Mouse (Mus musculus): ENCODE results near the gene Zfp120. TPM values are rescaled to one million over a fixed set of nuclear protein-coding genes. Genes with fewer than 3 reads are reported as not detected.
A peak's percentile ranks its signal among the peaks of the same experiment; 100 is the strongest.

The Zfp120 gene
- 7.3 and 8.8 TPM in 2 replicates for total RNA-seq (2012; rRNA removed)
- 17.7 and 18.7 TPM in 2 replicates for total RNA-seq (2014; rRNA removed)
- polyA plus RNA-seq (2012; ENCODE audit: insufficient read length, low read depth): 6.2 and 7.0 TPM in 2 replicates

GRCm38 (mm10) chr2:150136435-150136897 lies at the start of gene Zfp120:
TSS of gene Zfp120 (minus strand) at chr2:150136708.
- TF ChIP-seq MAZ (IDR thresholded peaks at IDR 0.05; ENCODE audit: low read depth, low read length): 0 out of 2 replicates have a peak, but pooled peaks have one; percentile 74
- peak; percentile 72 for TF ChIP-seq ZMIZ1 (IDR thresholded peaks at IDR 0.05; ENCODE audit: low read depth, low read length)
- TF ChIP-seq KAT2A (IDR thresholded peaks at IDR 0.05; ENCODE audit: insufficient replicate concordance, low read length): peak; percentile 76; the same call in 1 of the 2 replicates
- peak; percentile 27; the same call in 1 of the 2 replicates for TF ChIP-seq MEF2A (IDR thresholded peaks at IDR 0.05; ENCODE audit: borderline replicate concordance, low read depth, low read length)
- TF ChIP-seq ZNF384 (IDR thresholded peaks at IDR 0.05; ENCODE audit: low read depth, low read length): no peak
- no peak for TF ChIP-seq E2F4 (IDR thresholded peaks at IDR 0.05; ENCODE audit: insufficient replicate concordance, low read depth, low read length)
- peak; percentile 88 for TF ChIP-seq SIN3A (IDR thresholded peaks at IDR 0.05; ENCODE audit: low read length)
- peak; percentile 97 for TF ChIP-seq TBP (conservative IDR thresholded peaks at IDR 0.05; ENCODE audit: low read depth, low read length)
- no peak for TF ChIP-seq RAD21 (IDR thresholded peaks at IDR 0.05; ENCODE audit: low read depth, low read length)
- TF ChIP-seq ZC3H11A (IDR thresholded peaks at IDR 0.05; ENCODE audit: low read depth, low read length): no peak
- no peak for TF ChIP-seq USF2 (conservative IDR thresholded peaks at IDR 0.05; ENCODE audit: low read depth, low read length)
- TF ChIP-seq CHD2 (IDR thresholded peaks at IDR 0.05; ENCODE audit: low read length): peak; percentile 96
- peak; percentile 72; the same call in 1 of the 2 replicates for TF ChIP-seq POLR2A (IDR thresholded peaks at IDR 0.05; ENCODE audit: low read depth, low read length)
- TF ChIP-seq CHD1 (IDR thresholded peaks at IDR 0.05; ENCODE audit: low read depth, low read length): 0 out of 2 replicates have a peak, but pooled peaks have one; percentile 35
- TF ChIP-seq RCOR1 (conservative IDR thresholded peaks at IDR 0.05; ENCODE audit: low read depth, low read length): no peak
- no peak for TF ChIP-seq JUN (IDR thresholded peaks at IDR 0.05; ENCODE audit: insufficient read depth, low read depth, low read length)
- no peak for TF ChIP-seq USF1 (IDR thresholded peaks at IDR 0.05; ENCODE audit: low read depth, low read length)
- no peak for TF ChIP-seq UBTF (IDR thresholded peaks at IDR 0.05; ENCODE audit: low read depth, low read length)
- peak; percentile 64; the same call in 1 of the 2 replicates for TF ChIP-seq TCF12 (IDR thresholded peaks at IDR 0.05; ENCODE audit: low read depth, low read length)
- no peak for TF ChIP-seq SMC3 (IDR thresholded peaks at IDR 0.05; ENCODE audit: low read depth, low read length)
- TF ChIP-seq JUND (conservative IDR thresholded peaks at IDR 0.05; ENCODE audit: low read depth, low read length): 0 out of 2 replicates have a peak, but pooled peaks have one; percentile 17
- TF ChIP-seq PAX5 (IDR thresholded peaks at IDR 0.05; ENCODE audit: low read length): no peak
- no peak for TF ChIP-seq BHLHE40 (IDR thresholded peaks at IDR 0.05; ENCODE audit: low read depth, low read length)
- peak; percentile 84 for TF ChIP-seq NELFE (IDR thresholded peaks at IDR 0.05; ENCODE audit: low read depth, low read length)
- peak; percentile 65; the same call in 1 of the 2 replicates for TF ChIP-seq MXI1 (IDR thresholded peaks at IDR 0.05; ENCODE audit: low read depth, low read length)
- TF ChIP-seq ZKSCAN1 (IDR thresholded peaks at IDR 0.05; ENCODE audit: borderline replicate concordance, low read depth, low read length): no peak
- TF ChIP-seq GABPA (IDR thresholded peaks at IDR 0.05; ENCODE audit: insufficient replicate concordance, low read depth, low read length): no peak
- TF ChIP-seq CTCF (conservative IDR thresholded peaks at IDR 0.05 in 1 of 2, IDR thresholded peaks at IDR 0.05 in 1 of 2; ENCODE audit: low read depth in 2 of 2, low read length in 2 of 2): no peak
- peak; percentile 43; the same call in 1 of the 2 replicates for TF ChIP-seq ETS1 (conservative IDR thresholded peaks at IDR 0.05; ENCODE audit: low read depth, low read length)
- TF ChIP-seq POLR2AphosphoS2 (IDR thresholded peaks at IDR 0.05; ENCODE audit: low read depth, low read length): no peak
- TF ChIP-seq ELF1 (IDR thresholded peaks at IDR 0.05; ENCODE audit: low read depth, low read length): peak; percentile 98
- peak; percentile 60; the same call in 1 of the 2 replicates for TF ChIP-seq IRF4 (IDR thresholded peaks at IDR 0.05; ENCODE audit: low read depth, low read length)
- peak; percentile 56; the same call in 1 of the 2 replicates for TF ChIP-seq MYC (IDR thresholded peaks at IDR 0.05; ENCODE audit: low read depth, low read length)
- peak; percentile 82 for TF ChIP-seq HCFC1 (IDR thresholded peaks at IDR 0.05; ENCODE audit: low read depth, low read length)
- TF ChIP-seq MAFK (IDR thresholded peaks at IDR 0.05; ENCODE audit: insufficient replicate concordance, low read length): no peak
- peak; percentile 42; the same call in 1 of the 2 replicates for TF ChIP-seq NRF1 (IDR thresholded peaks at IDR 0.05; ENCODE audit: low read depth, low read length)
- TF ChIP-seq MAX (IDR thresholded peaks at IDR 0.05; ENCODE audit: low read length): peak; percentile 79
- TF ChIP-seq EP300 (IDR thresholded peaks at IDR 0.05; ENCODE audit: low read length): no peak
- peak within 1 kb of the TSS; percentile 44; the same call in 1 of the 2 replicates for H3K27ac ChIP-seq (ENCODE audit: insufficient read depth, low read depth)
- peaks cover 26% of the 10 kb centered on the region for H3K79me2 ChIP-seq (replicated peaks; ENCODE audit: control insufficient read depth, extremely low read depth, insufficient read depth, poor library complexity, severe bottlenecking)
- dilution Hi-C loops (cut with MboI; ENCODE audit: extremely low pct_ligation_motif_present, extremely low pct_unique_long_range_greater_than_20kb, low sequenced_read_pairs): no loop called here
- no peaks in the 10 kb centered on the region for H3K9me3 ChIP-seq (replicated peaks; ENCODE audit: low read length)
- peak within 1 kb of the TSS; percentile 68 for H3K9ac ChIP-seq (ENCODE audit: insufficient read depth, low read depth)
- peak within 1 kb of the TSS; percentile 63 to 91 (median 80) for H3K4me3 ChIP-seq (replicated peaks in 1 of 3; ENCODE audit: low read depth in 2 of 3, low read length in 2 of 3, poor library complexity in 1 of 3)
- peaks cover 4 to 16% of the 10 kb centered on the region in 2 experiments for H3K36me3 ChIP-seq (replicated peaks in 1 of 2; ENCODE audit: control insufficient read depth in 1 of 2, insufficient read depth in 1 of 2, low read length in 1 of 2)
- H3K27me3 ChIP-seq (replicated peaks): no peaks in the 10 kb centered on the region
- H3K4me2 ChIP-seq (ENCODE audit: insufficient read depth, low read depth, poor library complexity, severe bottlenecking): peak within 1 kb of the TSS; percentile 94
- DNase-seq (ENCODE audit: extremely low read depth): peak; percentile 98
- in situ Hi-C loops (cut with MboI; ENCODE audit: low pct_ligation_motif_present, low pct_unique_long_range_greater_than_20kb, low sequenced_read_pairs): loop anchor here (25.0 kb wide), 1 partner anchor 351 kb away; the partner anchor contains the start of gene Zfp345
- peaks cover 3 to 16% of the 10 kb centered on the region in 2 experiments; a peak in 2 of 4 replicates for H3K4me1 ChIP-seq (ENCODE audit: control insufficient read depth in 1 of 2, insufficient read depth in 2 of 2)
